Mouse (Mus musculus): ENCODE measurements around the gene Sipa1. TPM values are rescaled to one million over a fixed set of nuclear protein-coding genes. Genes with fewer than 3 reads are reported as not detected.

The Sipa1 gene
- polyA plus RNA-seq, 1 experiment from 2014 or later, result 24.6 TPM

GRCm38 (mm10) chr19:5685861-5686260, 22.4 kb upstream of the Sipa1 start:
- no peaks in the 10 kb centered on the region for H3K27me3 ChIP-seq
- peaks cover 66% of the 10 kb centered on the region for H3K36me3 ChIP-seq
- no peak overlapping the region for H3K4me2 ChIP-seq
- 93% methylated on average over 11 of the region's 11 CpGs for WGBS
- H3K4me1 ChIP-seq, result peaks cover 20% of the 10 kb centered on the region
- H3K27ac ChIP-seq, result no peak overlapping the region
- no peak for ATAC-seq (ENCODE audit: insufficient number of reproducible peaks, insufficient read depth, low FRiP score, low TSS enrichment, low read depth)
- H3K9ac ChIP-seq, result no peak overlapping the region
- H3K9me3 ChIP-seq, result no peaks in the 10 kb centered on the region
- no peak overlapping the region for H3K4me3 ChIP-seq

DNA sequence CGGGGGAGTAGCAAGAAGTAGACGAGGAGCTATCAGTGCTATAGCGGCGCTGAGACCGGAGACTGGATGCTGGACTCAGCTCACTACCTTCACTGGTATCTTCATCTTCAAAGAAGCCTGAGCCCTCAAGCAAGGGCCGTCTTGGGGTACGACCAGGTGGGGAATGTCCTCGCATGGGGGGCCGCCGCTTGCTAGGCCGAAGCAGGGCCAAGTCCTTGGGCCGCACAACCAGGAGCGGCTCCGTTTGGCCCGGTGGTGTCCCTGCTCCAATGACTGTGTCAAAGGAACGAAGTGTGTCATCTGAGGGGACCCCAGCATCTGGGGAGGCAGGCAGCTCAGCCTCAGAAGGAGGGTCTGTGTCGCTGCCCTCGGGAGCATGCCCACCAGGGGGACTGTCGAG, 21.9 kb upstream of the Sipa1 start:
- 0 out of 2 replicates have a peak overlapping the region, but pooled peaks have one; percentile 11 for H3K9ac ChIP-seq
- no peaks in the 10 kb centered on the region for H3K27me3 ChIP-seq
- ATAC-seq (ENCODE audit: insufficient number of reproducible peaks, insufficient read depth, low FRiP score, low TSS enrichment, low read depth), result no peak
- H3K4me3 ChIP-seq, result no peak overlapping the region
- H3K4me2 ChIP-seq, result no peak overlapping the region
- H3K36me3 ChIP-seq, result peaks cover 66% of the 10 kb centered on the region
- H3K9me3 ChIP-seq, result no peaks in the 10 kb centered on the region
- peaks cover 16% of the 10 kb centered on the region for H3K4me1 ChIP-seq
- H3K27ac ChIP-seq, result no peak overlapping the region
- 95% methylated on average over 19 of the region's 19 CpGs for WGBS

DNA sequence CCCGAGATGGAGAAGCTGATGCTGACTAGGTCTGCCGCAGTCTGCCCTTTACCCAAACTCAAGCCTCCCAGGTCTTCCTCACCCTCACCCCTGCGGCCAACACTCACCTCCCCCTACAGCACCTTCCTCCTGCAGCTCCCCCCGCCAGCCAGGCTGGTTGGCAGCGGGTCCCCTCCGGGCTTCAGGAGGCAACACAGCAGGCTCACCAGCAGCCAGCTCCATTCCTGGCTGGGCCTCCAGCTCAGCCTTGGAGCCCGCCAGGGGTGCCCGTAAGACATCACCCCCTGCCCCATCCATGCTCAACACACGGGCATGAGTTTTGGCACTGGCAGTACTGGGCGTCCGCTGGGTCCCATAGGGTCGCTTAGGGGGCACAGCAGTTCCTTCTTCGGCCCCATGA, 21.5 kb upstream of the Sipa1 start:
- Histone ChIP-seq H3K27me3 (no peaks in the 10 kb centered on the region), H3K4me3 (no peak overlapping the region), H3K9me3 (no peaks in the 10 kb centered on the region), H3K4me1 (peaks cover 12% of the 10 kb centered on the region), H3K36me3 (peaks cover 70% of the 10 kb centered on the region), H3K27ac (no peak overlapping the region), H3K9ac (0 out of 2 replicates have a peak overlapping the region, but pooled peaks have one; percentile 11), H3K4me2 (no peak overlapping the region)
- ATAC-seq (ENCODE audit: insufficient number of reproducible peaks, insufficient read depth, low FRiP score, low TSS enrichment, low read depth), result no peak
- 93% methylated on average over 13 of the region's 13 CpGs for WGBS

DNA sequence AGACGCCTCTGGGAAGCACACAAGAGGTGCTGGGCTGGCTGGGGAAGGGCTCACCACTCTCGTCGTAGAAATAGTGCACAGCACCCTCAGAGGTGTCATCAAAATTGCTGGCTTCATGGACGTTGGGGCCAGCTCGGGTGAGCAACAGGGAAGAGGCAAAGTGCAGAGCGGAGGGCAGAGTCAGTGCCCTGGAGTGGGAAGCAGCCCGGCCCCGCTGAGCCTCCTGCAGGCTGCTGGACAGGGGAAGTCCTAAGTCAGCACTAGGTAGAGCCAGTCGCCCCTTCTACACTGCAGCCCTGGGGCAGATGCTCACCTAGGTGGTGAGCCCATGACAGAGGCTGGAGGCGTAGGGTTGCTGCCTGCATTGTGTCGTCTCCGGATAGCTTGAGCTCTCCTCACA, 20.7 kb upstream of the Sipa1 start:
- Histone ChIP-seq H3K27me3 (no peaks in the 10 kb centered on the region), H3K36me3 (peaks cover 78% of the 10 kb centered on the region)

GRCm38 (mm10) chr19:5680432-5680831, 16.9 kb upstream of the Sipa1 start:
- H3K4me2 ChIP-seq, result no peak overlapping the region
- no peak overlapping the region for H3K4me3 ChIP-seq
- ATAC-seq (ENCODE audit: insufficient number of reproducible peaks, insufficient read depth, low FRiP score, low TSS enrichment, low read depth), result no peak
- 93% methylated on average over 4 of the region's 4 CpGs for WGBS
- no peaks in the 10 kb centered on the region for H3K9me3 ChIP-seq
- H3K9ac ChIP-seq, result no peak overlapping the region
- H3K4me1 ChIP-seq, result no peaks in the 10 kb centered on the region
- no peak overlapping the region for H3K27ac ChIP-seq
- H3K36me3 ChIP-seq, result peaks cover 97% of the 10 kb centered on the region
- no peaks in the 10 kb centered on the region for H3K27me3 ChIP-seq

More for the DNA sequence above, 20.7 kb upstream of the Sipa1 start:
- 87% methylated on average over 12 of the region's 12 CpGs for whole genome bisulfite sequencing
- Histone ChIP-seq H3K9me3 (no peaks in the 10 kb centered on the region), H3K9ac (no peak overlapping the region), H3K4me3 (no peak overlapping the region), H3K4me2 (no peak overlapping the region), H3K4me1 (peaks cover 12% of the 10 kb centered on the region), H3K27ac (no peak overlapping the region)
- ATAC-seq (ENCODE audit: insufficient number of reproducible peaks, insufficient read depth, low FRiP score, low TSS enrichment, low read depth), result no peak

DNA sequence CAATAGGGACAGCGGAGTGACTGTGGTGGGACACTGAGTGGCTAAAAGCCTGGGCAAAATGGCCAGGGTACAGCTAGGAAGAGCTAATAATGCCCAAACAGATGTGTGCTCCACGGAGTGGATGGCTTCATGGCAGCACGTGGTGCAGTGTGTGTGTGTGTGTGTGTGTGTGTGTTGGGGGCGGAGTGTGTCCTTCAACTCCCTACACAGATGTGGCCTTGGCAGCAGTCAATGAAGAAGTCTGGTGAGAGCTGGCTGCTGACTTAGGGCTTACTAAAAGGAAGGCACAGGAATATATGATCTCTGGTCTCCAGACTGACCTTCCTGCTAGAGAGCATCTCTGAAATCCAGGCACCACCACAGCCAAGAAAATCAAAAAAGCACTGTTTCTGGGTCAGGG, 4.9 kb upstream of the Sipa1 start:
- whole genome bisulfite sequencing, result 92% methylated on average over 4 of the region's 4 CpGs
- Histone ChIP-seq H3K27ac (no peak overlapping the region; the same call in 1 of the 2 replicates), H3K4me2 (no peak overlapping the region)

DNA sequence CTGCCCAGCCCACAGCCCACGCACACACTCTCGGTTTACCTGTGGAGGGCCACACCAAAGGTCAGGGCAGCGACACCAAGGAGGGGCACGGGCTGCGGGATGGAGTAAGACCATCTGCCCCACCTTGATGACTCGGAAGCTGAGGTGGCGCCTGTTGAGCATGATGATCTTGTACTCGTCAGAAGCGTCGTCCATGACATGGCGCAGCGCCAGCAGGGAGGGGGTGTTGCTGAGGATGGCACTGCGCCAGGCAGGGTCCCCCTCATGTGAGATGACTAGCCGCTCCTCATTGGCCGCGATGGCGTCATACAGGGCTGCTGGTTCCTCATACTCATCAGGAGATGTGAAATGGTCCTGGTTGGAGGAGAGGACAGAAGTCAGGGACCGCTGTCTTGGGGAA, 2.9 kb upstream of the Sipa1 start:
- Histone ChIP-seq H3K9ac (no peak overlapping the region), H3K27ac (no peak overlapping the region), H3K4me3 (no peak overlapping the region), H3K9me3 (no peaks in the 10 kb centered on the region), H3K4me1 (peaks cover 20% of the 10 kb centered on the region), H3K4me2 (no peak overlapping the region), H3K36me3 (peaks cover 69% of the 10 kb centered on the region), H3K27me3 (no peaks in the 10 kb centered on the region)
- 96% methylated on average over 18 of the region's 18 CpGs for WGBS
- ATAC-seq (ENCODE audit: insufficient number of reproducible peaks, insufficient read depth, low FRiP score, low TSS enrichment, low read depth), result no peak

More for the DNA sequence above, 4.9 kb upstream of the Sipa1 start:
- 0 out of 2 replicates have a peak overlapping the region, but pooled peaks have one; percentile 16 for H3K9ac ChIP-seq
- H3K4me3 ChIP-seq, result no peak overlapping the region
- no peaks in the 10 kb centered on the region for H3K27me3 ChIP-seq
- peaks cover 8% of the 10 kb centered on the region for H3K4me1 ChIP-seq
- peaks cover 89% of the 10 kb centered on the region for H3K36me3 ChIP-seq
- ATAC-seq (ENCODE audit: insufficient number of reproducible peaks, insufficient read depth, low FRiP score, low TSS enrichment, low read depth), result no peak
- H3K9me3 ChIP-seq, result no peaks in the 10 kb centered on the region

GRCm38 (mm10) chr19:5665465-5665864, 2.0 kb upstream of the Sipa1 start:
- Histone ChIP-seq H3K4me1 (peaks cover 20% of the 10 kb centered on the region), H3K4me2 (no peak overlapping the region), H3K4me3 (no peak overlapping the region), H3K9me3 (no peaks in the 10 kb centered on the region), H3K27ac (no peak overlapping the region), H3K9ac (peak overlapping the region; percentile 27), H3K36me3 (peaks cover 61% of the 10 kb centered on the region), H3K27me3 (no peaks in the 10 kb centered on the region)
- WGBS, result 90% methylated on average over 15 of the region's 15 CpGs
- ATAC-seq (ENCODE audit: insufficient number of reproducible peaks, insufficient read depth, low FRiP score, low TSS enrichment, low read depth), result no peak

DNA sequence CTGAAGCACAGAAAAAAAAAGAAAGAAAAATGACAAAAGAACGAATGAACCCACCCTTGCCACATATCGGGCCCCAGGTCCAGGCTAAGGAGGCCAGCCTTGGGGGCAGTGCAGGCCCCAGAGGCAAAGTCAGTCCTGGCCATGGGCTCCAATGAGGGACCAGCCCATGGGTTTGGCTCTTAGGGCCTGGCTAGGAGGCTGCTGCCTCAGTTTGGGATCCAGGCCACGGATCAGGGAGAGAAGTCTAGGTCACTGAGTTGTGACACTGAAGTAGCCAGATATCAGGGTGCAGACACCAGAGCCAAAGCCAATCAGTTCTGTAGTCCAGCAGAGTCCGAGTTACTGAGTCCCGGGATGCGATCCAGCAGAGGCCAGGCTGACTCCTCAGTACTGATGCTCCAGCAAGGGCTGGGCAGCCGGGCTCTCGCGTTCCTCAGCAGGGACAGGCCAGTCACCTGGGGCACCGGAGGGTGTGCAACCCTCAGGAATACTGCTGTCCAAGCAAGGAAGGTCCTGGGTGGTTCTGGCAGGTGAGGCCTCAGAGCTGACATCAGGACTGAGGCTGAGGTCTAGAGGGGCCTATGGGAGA, 1.3 kb upstream of the Sipa1 start:
- WGBS, result 90% methylated on average over 10 of the region's 10 CpGs
- H3K4me3 ChIP-seq, result no peak overlapping the region
- no peaks in the 10 kb centered on the region for H3K27me3 ChIP-seq
- no peak overlapping the region for H3K4me2 ChIP-seq
- peaks cover 58% of the 10 kb centered on the region for H3K36me3 ChIP-seq
- no peak overlapping the region; the same call in 1 of the 2 replicates for H3K27ac ChIP-seq
- no peak for ATAC-seq (ENCODE audit: insufficient number of reproducible peaks, insufficient read depth, low FRiP score, low TSS enrichment, low read depth)
- no peaks in the 10 kb centered on the region for H3K9me3 ChIP-seq
- H3K9ac ChIP-seq, result peak overlapping the region; percentile 27; the same call in 1 of the 2 replicates
- H3K4me1 ChIP-seq, result peaks cover 22% of the 10 kb centered on the region

DNA sequence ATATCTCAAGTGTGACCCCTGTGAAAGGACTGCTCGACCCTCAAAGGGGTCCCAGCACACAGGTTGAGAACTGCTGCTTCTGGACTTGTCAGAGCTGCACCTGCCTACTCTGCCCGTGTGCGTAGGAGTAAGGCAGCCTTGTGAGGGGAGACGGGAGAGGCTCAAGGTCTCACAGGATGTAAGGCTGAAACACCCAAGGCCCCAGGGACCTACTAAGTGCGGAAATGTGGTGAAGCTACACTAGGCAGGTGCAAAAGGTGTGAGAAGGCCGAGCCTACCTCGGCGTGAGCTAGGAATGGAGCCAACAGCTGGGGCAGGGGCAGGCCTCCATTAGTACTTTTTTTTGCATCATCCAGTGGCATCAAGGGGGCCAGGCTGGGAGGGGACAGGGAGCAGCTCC, 1.2 kb downstream of the Sipa1 start:
- Histone ChIP-seq H3K9ac (peak overlapping the region; percentile 76), H3K4me3 (peak overlapping the region; percentile 52), H3K27ac (peak overlapping the region; percentile 76; the same call in 1 of the 2 replicates), H3K9me3 (no peaks in the 10 kb centered on the region), H3K27me3 (no peaks in the 10 kb centered on the region), H3K4me1 (peaks cover 22% of the 10 kb centered on the region), H3K36me3 (peaks cover 33% of the 10 kb centered on the region), H3K4me2 (peak overlapping the region; percentile 69)
- WGBS, result 75% methylated on average over 8 of the region's 8 CpGs
- ATAC-seq (ENCODE audit: insufficient number of reproducible peaks, insufficient read depth, low FRiP score, low TSS enrichment, low read depth), result no peak

- H3K9ac ChIP-seq, result no peak overlapping the region
- 0 out of 2 replicates have a peak overlapping the region, but pooled peaks have one; percentile 4 for H3K4me3 ChIP-seq
- peaks cover 27% of the 10 kb centered on the region for H3K36me3 ChIP-seq
- no peak for ATAC-seq (ENCODE audit: insufficient number of reproducible peaks, insufficient read depth, low FRiP score, low TSS enrichment, low read depth)
- peak overlapping the region; percentile 31 for H3K4me2 ChIP-seq
- peaks cover 6% of the 10 kb centered on the region for H3K27me3 ChIP-seq
- no peaks in the 10 kb centered on the region for H3K9me3 ChIP-seq
- H3K27ac ChIP-seq, result peak overlapping the region; percentile 33; the same call in 1 of the 2 replicates
- peaks cover 22% of the 10 kb centered on the region for H3K4me1 ChIP-seq
- WGBS, result 80% methylated on average over 16 of the region's 16 CpGs
Measured at GRCm38 (mm10) chr19:5660942-5661751, 2.4 kb downstream of the Sipa1 start.
